Mouse (Mus musculus): ENCODE data around the gene Gal.

Gene Gal

DNA sequence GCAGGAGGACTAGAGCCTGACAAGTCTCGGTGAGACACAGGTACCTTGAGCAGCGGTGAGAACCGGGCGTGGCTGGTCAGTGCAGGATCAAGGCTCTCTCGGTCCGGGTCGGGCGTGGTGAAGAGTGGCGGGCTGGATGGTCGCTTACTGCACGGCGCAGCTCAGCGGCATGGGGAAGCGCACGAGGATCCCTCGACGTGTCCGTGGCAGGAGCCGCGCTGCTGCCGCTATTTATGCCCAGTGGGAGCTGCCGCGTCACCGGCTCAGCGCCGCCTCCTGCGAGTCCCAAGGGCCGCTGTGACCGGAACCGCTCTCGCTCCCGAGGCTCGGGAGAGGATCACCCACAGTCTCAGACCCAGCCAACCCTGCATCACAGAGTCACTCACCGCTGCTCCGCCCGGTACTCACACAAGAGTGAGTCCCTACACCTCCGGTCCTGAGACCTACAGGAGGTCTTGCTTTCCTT lies at the start of gene Gal:
Gal (minus strand) TSS at position 277 of the 466 bp plus-strand sequence.
- in situ Hi-C loops (cut with MboI, MseI): no loop called here

GRCm38 (mm10) chr19:3459986-3460385 lies 45.6 kb upstream of the Gal start:
- in situ Hi-C loops (cut with MboI, MseI): loop anchor here in 1 of 2 experiments (5.0 kb wide), 1 partner anchor 368 kb away; no protein-coding TSS in a partner anchor

- in situ Hi-C loops (cut with MboI, MseI): no loop called here
Measured at GRCm38 (mm10) chr19:3458331-3459099, 44.2 kb upstream of the Gal start.

GRCm38 (mm10) chr19:3457700-3458099 lies 43.4 kb upstream of the Gal start:
- in situ Hi-C loops (cut with MboI, MseI): no loop called here

DNA sequence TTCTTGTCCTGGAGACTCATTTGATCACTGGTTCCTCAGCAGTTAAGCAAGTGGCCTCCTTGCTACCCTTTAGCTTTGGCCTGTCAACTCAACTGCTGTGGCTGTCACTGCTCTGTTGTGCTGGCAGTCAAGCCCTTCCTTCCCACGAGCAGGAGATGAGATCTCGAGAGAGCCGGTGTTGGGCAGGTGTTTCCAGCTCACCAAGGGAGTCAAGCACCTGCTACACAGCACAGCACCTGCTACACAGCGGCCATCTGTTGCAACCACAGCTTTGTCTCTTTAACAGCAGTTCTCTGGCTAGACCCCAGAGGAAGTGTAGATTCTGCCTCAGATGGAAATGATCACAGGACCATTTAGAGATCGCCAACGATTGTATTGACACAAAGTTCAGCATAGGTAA lies 37.3 kb upstream of the Gal start:
- in situ Hi-C loops (cut with MboI, MseI): no loop called here

- in situ Hi-C loops (cut with MboI, MseI): no loop called here
Measured at GRCm38 (mm10) chr19:3451170-3451569, 36.8 kb upstream of the Gal start.

GRCm38 (mm10) chr19:3450714-3451113 lies 36.4 kb upstream of the Gal start:
- in situ Hi-C loops (cut with MboI, MseI): no loop called here

DNA sequence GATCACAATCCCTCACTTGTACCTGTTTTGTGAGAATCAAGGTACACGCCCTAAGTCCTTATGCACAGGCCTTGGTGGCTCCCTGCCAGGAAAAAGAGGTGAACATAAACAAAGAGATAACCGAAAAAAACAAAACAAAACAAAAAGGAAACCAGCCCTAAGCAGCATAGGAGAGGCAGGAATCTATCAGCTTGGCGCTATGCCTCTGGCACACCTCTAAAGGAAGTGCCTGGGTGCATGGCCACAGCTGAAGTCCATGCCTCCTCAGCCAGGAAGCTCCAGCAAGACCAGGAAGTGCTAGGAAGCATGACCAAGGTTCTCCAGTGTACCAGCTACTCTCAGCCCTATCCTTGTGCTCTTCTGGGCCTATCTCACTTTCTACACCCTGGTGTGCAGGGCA lies 34.9 kb upstream of the Gal start:
- in situ Hi-C loops (cut with MboI, MseI): loop anchor here in 1 of 2 experiments (10.0 kb wide), 1 partner anchor 134 kb away; no protein-coding TSS in a partner anchor

DNA sequence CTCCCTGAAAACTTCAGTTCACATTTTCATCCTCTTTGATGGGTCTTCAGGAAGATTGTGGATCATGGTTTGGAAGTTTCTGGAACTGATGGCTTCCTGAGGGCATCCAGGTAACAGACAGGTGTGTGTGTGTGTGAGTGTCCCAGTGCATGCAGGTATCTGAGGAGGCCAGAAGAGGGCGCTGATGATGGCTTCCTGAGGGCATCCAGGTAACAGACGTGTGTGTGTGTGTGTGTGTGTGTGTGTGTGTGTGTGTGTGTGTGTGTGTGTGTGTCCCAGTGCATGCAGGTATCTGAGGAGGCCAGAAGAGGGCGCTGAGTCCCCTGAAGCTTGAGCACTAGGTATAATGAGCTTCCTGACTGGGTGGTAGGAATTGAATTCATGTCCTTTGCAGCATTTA lies 33.0 kb upstream of the Gal start:
- in situ Hi-C loops (cut with MboI, MseI): loop anchor here in 1 of 2 experiments (10.0 kb wide), 1 partner anchor 133 kb away; no protein-coding TSS in a partner anchor

- in situ Hi-C loops (cut with MboI, MseI): loop anchor here in 1 of 2 experiments (10.0 kb wide), 1 partner anchor 126 kb away; no protein-coding TSS in a partner anchor
Measured at GRCm38 (mm10) chr19:3441092-3441491, 26.7 kb upstream of the Gal start.

- in situ Hi-C loops (cut with MboI, MseI): loop anchor here in 1 of 2 experiments (10.0 kb wide), 1 partner anchor 126 kb away; no protein-coding TSS in a partner anchor
Measured at GRCm38 (mm10) chr19:3440667-3441066, 26.3 kb upstream of the Gal start.

DNA sequence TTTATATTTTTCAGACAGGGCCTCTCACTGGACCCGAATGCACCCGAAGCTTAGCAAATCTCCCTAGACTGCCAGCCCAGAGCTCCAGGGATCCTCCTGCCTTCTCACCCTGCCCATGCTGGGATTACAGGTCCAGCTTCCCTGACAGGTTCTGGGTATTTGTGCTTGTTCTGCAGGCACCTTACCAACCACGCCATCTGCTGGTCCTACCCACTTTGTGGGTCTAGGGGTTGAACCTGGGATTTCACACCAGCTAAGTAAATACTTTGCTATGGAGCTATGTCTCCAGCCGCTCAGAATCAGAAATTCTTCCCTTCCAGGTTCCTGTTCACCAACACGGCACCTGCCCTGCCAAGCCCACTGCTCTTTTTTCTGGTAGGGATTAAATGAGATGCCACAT lies 23.6 kb upstream of the Gal start:
- in situ Hi-C loops (cut with MboI, MseI): no loop called here

DNA sequence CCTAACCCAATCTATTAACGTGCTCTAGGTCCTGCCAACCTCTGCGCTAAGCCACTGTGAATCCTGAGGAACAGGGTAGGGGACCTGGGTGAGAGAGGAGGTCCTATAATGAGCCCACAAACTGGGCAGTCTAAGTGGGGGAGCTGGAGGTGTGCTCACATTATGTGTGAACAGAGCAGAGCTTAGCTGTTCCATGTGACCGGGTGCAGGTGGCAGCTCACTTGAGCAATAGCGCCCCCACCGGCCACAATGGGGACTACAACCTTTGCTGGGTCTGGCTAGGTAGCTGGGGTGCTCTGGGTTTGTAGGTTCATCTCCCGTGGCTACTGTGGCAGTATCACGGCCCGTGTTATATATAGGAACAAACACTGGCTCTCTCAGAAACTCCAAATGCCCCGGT lies 22.5 kb upstream of the Gal start:
- in situ Hi-C loops (cut with MboI, MseI): no loop called here

DNA sequence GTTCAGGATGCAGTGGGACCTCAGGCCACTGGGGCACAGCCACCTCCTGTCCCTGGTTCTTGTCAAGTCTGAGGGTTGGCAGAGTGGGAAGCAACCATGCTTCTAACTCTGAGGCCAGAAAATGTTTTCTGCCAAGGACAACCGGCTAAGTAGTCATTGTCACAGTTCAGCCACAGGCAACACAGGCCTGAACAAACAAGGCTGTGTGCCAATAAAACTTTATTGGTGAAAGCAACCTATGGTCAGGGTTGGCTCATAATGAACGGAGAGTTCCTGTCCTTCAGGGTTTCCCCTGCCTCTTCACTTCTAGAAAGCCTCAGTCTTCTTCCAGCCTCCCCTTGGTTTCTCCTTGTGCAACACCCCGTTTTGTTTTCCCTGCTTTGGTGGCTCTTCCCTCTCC lies 21.5 kb upstream of the Gal start:
- in situ Hi-C loops (cut with MboI, MseI): no loop called here

DNA sequence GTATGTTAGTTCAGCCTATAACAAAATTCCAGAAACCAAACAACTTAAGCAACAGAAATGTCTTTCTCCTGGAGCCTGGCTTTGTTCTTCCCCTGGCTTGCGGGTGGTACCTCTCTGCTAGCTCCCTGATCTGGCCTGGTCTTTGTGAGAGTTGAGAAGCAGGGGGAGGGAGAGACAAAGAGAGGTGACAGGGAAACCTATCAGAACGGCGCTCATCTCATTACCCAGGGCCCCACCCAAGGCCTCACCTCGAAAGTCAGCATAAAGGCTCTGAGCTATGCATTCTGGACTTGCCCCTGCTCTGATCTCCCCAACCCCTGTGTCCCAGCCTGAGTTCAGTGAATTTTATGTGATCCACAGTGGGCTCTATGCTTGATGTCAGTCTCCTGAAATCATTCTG lies 20.3 kb upstream of the Gal start:
- in situ Hi-C loops (cut with MboI, MseI): loop anchor here in 1 of 2 experiments (5.0 kb wide), 1 partner anchor 77 kb away; no protein-coding TSS in a partner anchor

- in situ Hi-C loops (cut with MboI, MseI): loop anchor here in 1 of 2 experiments (5.0 kb wide), 1 partner anchor 77 kb away; no protein-coding TSS in a partner anchor
Measured at GRCm38 (mm10) chr19:3434124-3434523, 19.8 kb upstream of the Gal start.

DNA sequence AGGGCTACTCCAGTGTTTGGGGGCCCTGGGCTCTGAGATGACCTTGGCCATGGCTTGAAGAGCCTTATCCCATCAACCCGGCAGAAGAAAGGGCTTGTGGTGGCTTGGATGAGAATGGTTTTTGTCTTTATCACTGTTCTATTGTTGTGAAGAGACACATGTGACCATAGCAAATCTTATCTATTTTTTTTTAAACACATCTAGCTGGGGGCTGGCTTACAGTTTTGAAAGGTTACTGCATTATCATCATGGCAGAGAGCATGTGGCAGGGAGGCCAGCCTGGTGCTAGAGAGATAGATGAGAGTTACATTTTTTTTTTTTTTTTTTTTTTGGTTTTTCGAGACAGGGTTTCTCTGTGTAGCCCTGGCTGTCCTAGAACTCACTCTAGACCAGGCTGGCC lies 17.6 kb upstream of the Gal start:
- in situ Hi-C loops (cut with MboI, MseI): loop anchor here in 1 of 2 experiments (5.0 kb wide), 1 partner anchor 75 kb away; no protein-coding TSS in a partner anchor

DNA sequence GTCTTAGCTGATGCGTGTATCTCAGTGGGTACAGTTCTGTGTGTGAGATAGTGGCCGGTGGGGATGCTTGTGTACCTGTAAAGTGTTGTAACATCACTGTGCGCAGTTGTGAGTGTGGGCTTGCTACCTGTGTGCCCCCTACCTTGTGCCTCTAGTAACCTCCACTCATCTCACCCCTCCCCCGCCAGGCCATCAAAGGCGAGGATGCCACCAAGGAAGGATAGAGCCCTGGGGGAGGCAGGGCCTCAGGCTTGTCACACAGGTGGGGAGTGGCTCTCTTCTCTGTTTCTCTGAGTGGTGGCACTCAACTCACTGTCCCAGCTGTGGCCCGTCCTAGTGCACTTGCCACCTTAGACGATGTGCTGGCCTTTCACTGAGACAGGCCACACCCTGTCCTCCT lies 16.7 kb upstream of the Gal start:
- in situ Hi-C loops (cut with MboI, MseI): loop anchor here in 1 of 2 experiments (5.0 kb wide), 1 partner anchor 74 kb away; no protein-coding TSS in a partner anchor

- in situ Hi-C loops (cut with MboI, MseI): no loop called here
Measured at GRCm38 (mm10) chr19:3429156-3429816, 14.9 kb upstream of the Gal start.

GRCm38 (mm10) chr19:3428057-3428830 lies 13.9 kb upstream of the Gal start:
- in situ Hi-C loops (cut with MboI, MseI): no loop called here

- in situ Hi-C loops (cut with MboI, MseI): no loop called here
Measured at GRCm38 (mm10) chr19:3424214-3424613, 9.9 kb upstream of the Gal start.

Data from T-helper 17 cell (primary cell).